Mouse (Mus musculus) MEL (cell line): Measurements from ENCODE around the gene Diaph3. TPM values are rescaled to one million over a fixed set of nuclear protein-coding genes. Genes with fewer than 3 reads are reported as not detected.

ENCODE experiments used
- DNase-seq: peaks from one replicate; pipeline ENCODE4 v3.0.0; 2011; ENCODE audit warnings: low read depth, low spot score
- H3K27ac ChIP-seq: 2 replicates; pipeline ENCODE4 v1.5.1; 2012; ENCODE audit warnings: low read depth, mild to moderate bottlenecking, control low read depth, low read length, moderate library complexity; ENCODE audit not compliant: control insufficient read depth
- H3K27me3 ChIP-seq, 2 experiments: fragments of 150-350 bp in 1 of 2; sonication (generic) in 1 of 2; 2 replicates each; pipeline ENCODE4 v1.6.1; 2012; ENCODE audit warnings: low read length in 2 of 2, mild to moderate bottlenecking in 2 of 2, improper control_type of control experiment in 1 of 2, moderate library complexity in 1 of 2; ENCODE audit not compliant: insufficient read depth in 2 of 2, control insufficient read depth in 1 of 2
- H3K36me3 ChIP-seq, 2 experiments: 2 replicates each; pipeline ENCODE4 v1.6.1; 2012 to 2014; ENCODE audit warnings: low read length in 2 of 2, improper control_type of control experiment in 1 of 2, inconsistent platforms in 1 of 2, mild to moderate bottlenecking in 1 of 2; ENCODE audit not compliant: insufficient read depth in 2 of 2, control insufficient read depth in 1 of 2
- H3K4me1 ChIP-seq, 2 experiments: fragments of 150-350 bp in 1 of 2; sonication (generic) in 1 of 2; 2 replicates each; pipeline ENCODE4 v1.6.1; 2012; ENCODE audit warnings: low read length in 2 of 2, improper control_type of control experiment in 1 of 2, mild to moderate bottlenecking in 1 of 2; ENCODE audit not compliant: insufficient read depth in 2 of 2, control insufficient read depth in 1 of 2
- H3K4me3 ChIP-seq, 2 experiments: fragments of 150-350 bp in 1 of 2; sonication (generic) in 1 of 2; 2 replicates each; pipeline ENCODE4 v1.5.1; 2012; ENCODE audit warnings: low read depth in 2 of 2, low read length in 2 of 2, mild to moderate bottlenecking in 2 of 2, moderate library complexity in 2 of 2, control low read depth in 1 of 2, improper control_type of control experiment in 1 of 2; ENCODE audit not compliant: control insufficient read depth in 1 of 2, insufficient read depth in 1 of 2
- H3K79me2 ChIP-seq: 2 replicates; pipeline ENCODE4 v1.6.1; 2012; ENCODE audit warnings: mild to moderate bottlenecking, low read length, moderate library complexity; ENCODE audit not compliant: control insufficient read depth, poor library complexity, insufficient read depth
- H3K9ac ChIP-seq: 2 replicates; pipeline ENCODE4 v1.6.1; 2012; ENCODE audit warnings: low read depth, mild to moderate bottlenecking, control low read depth, low read length, moderate library complexity; ENCODE audit not compliant: control insufficient read depth, poor library complexity, severe bottlenecking
- H3K9me3 ChIP-seq: fragments of 150-350 bp; sonication (generic); replicated peaks from 2 replicates; pipeline ENCODE4 v1.6.1; 2012; ENCODE audit warnings: mild to moderate bottlenecking, low read length, improper control_type of control experiment, moderate library complexity; ENCODE audit not compliant: insufficient read depth
- CTCF ChIP-seq, 3 experiments: IDR thresholded peaks in 2 of 3; conservative IDR thresholded peaks in 1 of 3; 2 replicates each; pipeline ENCODE4 v1.5.1; 2011 to 2012; ENCODE audit warnings: low read length in 3 of 3, low read depth in 2 of 3, mild to moderate bottlenecking in 2 of 3, improper control_type of control experiment in 1 of 3, inconsistent platforms in 1 of 3, mixed read lengths in 1 of 3, moderate library complexity in 1 of 3; ENCODE audit not compliant: control insufficient read depth in 1 of 3, insufficient read depth in 1 of 3, poor library complexity in 1 of 3, severe bottlenecking in 1 of 3
- MEF2A ChIP-seq: IDR thresholded peaks from 2 replicates; pipeline ENCODE4 v1.6.1; 2014; ENCODE audit warnings: low read depth, mild to moderate bottlenecking, inconsistent platforms, low read length, improper control_type of control experiment; ENCODE audit not compliant: poor library complexity, insufficient replicate concordance, severe bottlenecking; ENCODE audit errors: extremely low read depth
- MXI1 ChIP-seq: IDR thresholded peaks from 2 replicates; pipeline ENCODE4 v1.6.1; 2011; ENCODE audit warnings: mild to moderate bottlenecking, low read depth, low read length, improper control_type of control experiment
- MYC ChIP-seq: IDR thresholded peaks from 2 replicates; pipeline ENCODE4 v1.6.1; 2011; ENCODE audit warnings: low read depth, mild to moderate bottlenecking, low read length, improper control_type of control experiment, moderate library complexity
- POLR2AphosphoS2 ChIP-seq: IDR thresholded peaks from 2 replicates; pipeline ENCODE4 v1.6.1; 2011; ENCODE audit warnings: low read length, improper control_type of control experiment
- POLR2AphosphoS5 ChIP-seq: IDR thresholded peaks from 2 replicates; pipeline ENCODE4 v1.6.1; 2012; ENCODE audit warnings: low read depth, borderline replicate concordance, mild to moderate bottlenecking, inconsistent platforms, low read length, moderate library complexity, mixed read lengths
- RAD21 ChIP-seq: IDR thresholded peaks from 2 replicates; pipeline ENCODE4 v1.6.1; 2011; ENCODE audit warnings: mild to moderate bottlenecking, low read depth, low read length, improper control_type of control experiment
- RCOR1 ChIP-seq: IDR thresholded peaks from 2 replicates; pipeline ENCODE4 v1.6.1; 2012; ENCODE audit warnings: low read depth, mild to moderate bottlenecking, inconsistent platforms, low read length, improper control_type of control experiment
- SMC3 ChIP-seq: IDR thresholded peaks from 2 replicates; pipeline ENCODE4 v1.6.1; 2011; ENCODE audit warnings: low read depth, low read length, improper control_type of control experiment
- USF1 ChIP-seq: IDR thresholded peaks from 2 replicates; pipeline ENCODE4 v1.6.1; 2014; ENCODE audit warnings: low read depth, mild to moderate bottlenecking, inconsistent platforms, low read length, improper control_type of control experiment, moderate library complexity
- ZC3H11A ChIP-seq: IDR thresholded peaks from 2 replicates; pipeline ENCODE4 v1.6.1; 2012; ENCODE audit warnings: low read depth, mild to moderate bottlenecking, inconsistent platforms, low read length, improper control_type of control experiment
- polyA plus RNA-seq, 2 experiments: library from polyadenylated mRNA; stranded (reverse) in 1 of 2; unstranded in 1 of 2; fragments of >175 nt in 1 of 2; fragments of >200 nt in 1 of 2; gene quantifications; 2 replicates each; pipeline versions ENCODE4 v1.2.1 to v1.2.4; 2012; ENCODE audit warnings: low replicate concordance in 2 of 2, low read depth in 1 of 2; ENCODE audit not compliant: insufficient read length in 2 of 2, insufficient read depth in 1 of 2, missing spikeins in 1 of 2
- total RNA-seq: library from RNA; depleted of rRNA; stranded (reverse); fragments of 300-350 nt; gene quantifications from 2 replicates; pipeline ENCODE4 v1.2.3, GENCODE M21; 2012

Gene Diaph3
- total and polyA plus RNA-seq, 3 experiments: 9.0 to 11.9 TPM; not detected in 1

DNA sequence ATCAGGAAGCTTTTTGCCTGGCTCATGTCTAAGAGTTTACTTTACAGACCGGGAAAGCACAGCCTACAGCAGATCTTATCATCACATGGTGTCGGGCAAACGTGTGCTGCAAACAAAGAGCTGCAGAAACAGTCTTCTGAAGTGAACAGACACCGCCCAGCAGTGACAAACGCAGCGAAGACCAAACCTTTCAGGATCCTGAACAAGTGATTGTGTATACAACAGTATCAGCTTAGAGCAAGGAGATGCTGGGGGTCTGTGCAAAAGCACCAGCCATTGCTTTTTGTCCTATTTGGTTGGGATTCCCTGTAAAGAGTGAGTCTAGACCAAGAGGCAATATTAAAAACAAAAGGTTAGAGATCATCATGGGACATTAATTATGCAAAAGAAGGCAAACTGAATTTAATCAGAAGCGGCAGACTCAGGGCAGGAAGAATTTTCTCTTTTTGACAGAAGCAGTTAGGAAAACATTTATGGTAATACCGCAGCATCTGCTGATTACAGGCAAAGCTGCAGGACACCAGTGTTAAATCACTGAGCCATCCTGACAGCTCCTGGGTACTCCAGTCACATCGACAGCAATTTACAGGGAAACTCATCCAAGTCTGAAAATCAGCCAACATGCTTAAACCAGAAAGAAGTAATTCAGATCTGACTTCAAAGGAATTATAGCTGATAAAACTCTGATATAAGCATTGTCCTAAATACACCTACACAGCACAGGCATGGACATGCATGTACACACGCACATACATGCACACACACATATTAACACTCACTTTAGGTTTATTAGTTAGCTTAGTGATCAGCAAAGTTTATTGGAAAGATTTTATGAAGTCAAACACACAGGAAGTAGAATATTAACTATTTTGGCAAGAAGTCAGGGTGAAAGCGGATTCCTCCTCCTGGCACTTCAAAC lies 456.2 kb downstream of the Diaph3 start (continued):
- TF ChIP-seq MEF2A: no peak

DNA sequence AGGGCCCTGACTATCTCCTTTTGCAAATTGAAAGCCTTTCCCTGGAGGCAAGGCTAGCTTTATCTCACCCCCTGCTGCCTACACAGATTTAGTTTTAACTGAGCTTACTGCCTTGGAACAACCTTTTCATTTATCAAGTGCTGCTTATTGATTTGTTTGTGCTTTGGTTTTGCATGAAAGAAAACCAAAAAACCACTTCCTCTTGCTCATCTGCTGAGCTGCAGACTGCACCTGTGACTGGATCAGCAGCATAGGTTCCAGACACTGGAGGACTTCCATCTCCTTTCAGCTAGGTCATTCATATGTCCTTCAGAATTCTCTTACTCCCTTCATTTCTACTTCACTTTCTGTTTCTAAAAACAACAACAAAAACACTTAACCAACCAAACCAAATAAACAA lies 459.1 kb downstream of the Diaph3 start:
- no peaks in the 10 kb centered on the region for H3K27me3 ChIP-seq
- no peaks in the 10 kb centered on the region for H3K4me1 ChIP-seq
- no peak for DNase-seq
- no peaks in the 10 kb centered on the region for H3K79me2 ChIP-seq
- H3K27ac ChIP-seq: no peak overlapping the region
- TF ChIP-seq POLR2AphosphoS5: no peak
- TF ChIP-seq RCOR1: 0 out of 2 replicates have a peak, but pooled peaks have one; percentile 34
- H3K36me3 ChIP-seq: no peaks in the 10 kb centered on the region; a peak in 1 of 4 replicates
- H3K9ac ChIP-seq: no peak overlapping the region
- H3K9me3 ChIP-seq: no peaks in the 10 kb centered on the region
- H3K4me3 ChIP-seq: no peak overlapping the region

DNA sequence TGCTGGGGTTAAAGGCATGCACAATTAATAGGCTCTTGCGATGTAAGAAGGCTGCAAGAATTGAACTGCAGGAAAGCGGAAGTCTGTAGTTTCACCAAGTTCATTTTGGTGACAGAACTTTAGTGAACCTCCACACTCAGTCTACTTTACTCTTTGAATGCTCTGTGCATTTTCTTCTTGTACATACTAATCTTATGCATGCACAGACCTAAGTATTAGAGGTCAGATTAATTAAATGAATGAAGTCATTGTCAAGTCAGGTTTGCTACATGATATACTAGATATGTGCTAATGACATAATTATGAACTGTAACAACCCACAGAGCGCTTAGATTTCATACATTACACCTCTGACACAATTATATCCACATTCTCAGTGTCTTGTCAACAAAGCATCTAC lies 462.0 kb downstream of the Diaph3 start:
- no peaks in the 10 kb centered on the region for H3K79me2 ChIP-seq
- H3K36me3 ChIP-seq: no peaks in the 10 kb centered on the region; a peak in 1 of 4 replicates
- H3K27me3 ChIP-seq: no peaks in the 10 kb centered on the region
- H3K4me1 ChIP-seq: no peaks in the 10 kb centered on the region
- H3K9ac ChIP-seq: no peak overlapping the region
- TF ChIP-seq MYC (no peak), MXI1 (no peak)
- no peak overlapping the region for H3K27ac ChIP-seq
- H3K4me3 ChIP-seq: no peak overlapping the region
- no peaks in the 10 kb centered on the region for H3K9me3 ChIP-seq
- no peak for DNase-seq

DNA sequence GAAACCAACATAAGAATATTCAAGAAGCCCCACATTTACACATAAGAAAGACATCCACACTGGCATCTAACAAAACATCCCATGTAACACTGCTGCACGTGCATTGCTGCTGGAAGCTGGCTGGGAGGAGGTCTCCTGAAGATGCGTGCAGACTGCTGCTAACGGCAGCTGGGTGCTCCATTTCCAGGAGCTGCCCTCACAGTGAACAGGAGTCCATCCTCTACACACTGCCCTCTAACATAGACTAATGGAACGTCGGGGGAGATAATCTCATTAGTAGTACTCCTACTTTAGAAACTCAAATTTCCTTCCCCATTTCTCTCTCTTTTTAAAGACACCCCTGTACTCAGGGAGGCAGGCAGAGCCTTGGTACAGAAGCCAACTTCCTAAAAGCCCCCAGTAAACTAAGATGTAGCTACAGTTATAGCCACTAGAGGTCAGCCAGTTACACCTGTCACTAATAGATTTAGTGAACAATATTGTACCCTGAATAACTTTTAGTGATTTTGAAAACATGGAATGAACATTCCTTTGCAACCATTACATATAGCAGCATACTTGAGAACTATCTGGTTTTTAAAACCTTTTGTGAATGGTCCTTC lies 462.8 kb downstream of the Diaph3 start:
- Histone ChIP-seq H3K4me1 (no peaks in the 10 kb centered on the region), H3K36me3 (no peaks in the 10 kb centered on the region), H3K79me2 (no peaks in the 10 kb centered on the region), H3K9me3 (no peaks in the 10 kb centered on the region), H3K27ac (no peak overlapping the region), H3K27me3 (no peaks in the 10 kb centered on the region), H3K4me3 (no peak overlapping the region), H3K9ac (no peak overlapping the region)
- TF ChIP-seq SMC3 (peak; percentile 77), ZC3H11A (peak; percentile 34), RAD21 (peak; percentile 55), USF1 (no peak), CTCF (IDR thresholded peaks at IDR 0.05 in 2 of 3, conservative IDR thresholded peaks at IDR 0.05 in 1 of 3; ENCODE audit: control insufficient read depth in 1 of 3, insufficient read depth in 1 of 3, low read depth in 2 of 3, low read length in 3 of 3, poor library complexity in 1 of 3, severe bottlenecking in 1 of 3) (peak in 2 of 3 experiments; percentile 29 to 66; a peak in 4 of 6 replicates), POLR2AphosphoS2 (no peak)
- DNase-seq: peak; percentile 60
